In the genomic region with DNA sequence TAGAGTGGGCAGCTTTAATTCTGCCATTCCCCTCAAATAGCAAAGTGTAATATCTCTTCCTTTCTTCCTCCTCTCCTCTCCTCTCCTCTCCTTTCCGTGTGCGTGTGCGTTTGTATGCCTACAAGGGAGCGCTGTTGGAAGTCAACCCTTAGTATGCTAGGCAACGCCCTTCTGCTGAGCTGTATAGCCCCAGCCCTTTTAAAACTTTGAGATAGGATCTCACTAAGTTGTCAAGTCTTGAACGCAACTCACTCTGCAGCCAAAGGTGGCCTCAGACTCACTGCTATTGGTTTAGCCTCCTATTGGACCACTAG, we compare ENCODE assay signal across 8 mouse cellular contexts. TPM values are rescaled to one million over a fixed set of nuclear protein-coding genes. Genes with fewer than 3 reads are reported as not detected.
DNase-seq lines count a peak whose midpoint lies in the region; ATAC-seq and TF ChIP-seq lines count a peak whose summit lies in the region.

No protein-coding gene starts in this region.

- H3K36me3 ChIP-seq in heart, embryonic 11.5 days (ENCODE audit: control insufficient read depth, insufficient read depth, low read length): peaks cover under 1% of the 10 kb centered on the region; the same call in 1 of the 2 replicates
- H3K36me3 ChIP-seq in G1E (replicated peaks): peaks cover 32% of the 10 kb centered on the region
- H3K36me3 ChIP-seq in forebrain, embryonic 16.5 days (ENCODE audit: control insufficient read depth, insufficient read depth): peaks cover 5% of the 10 kb centered on the region
- peaks cover 14% of the 10 kb centered on the region for H3K36me3 ChIP-seq in liver, postnatal 0 days (replicated peaks; ENCODE audit: insufficient read depth, low read length)

- intact Hi-C loops in gastrocnemius, postnatal 36 days (cut with DNase I): loop anchor here (5.0 kb wide), 1 partner anchor 355 kb away; a partner anchor contains a TSS

- H3K27ac ChIP-seq in heart, embryonic 11.5 days (ENCODE audit: low read depth, low read length): no peak overlapping the region
- no peak overlapping the region for H3K27ac ChIP-seq in forebrain, embryonic 16.5 days (ENCODE audit: low read length)
- H3K27ac ChIP-seq in liver, postnatal 0 days (ENCODE audit: low read depth): no peak overlapping the region; the same call in 1 of the 2 replicates

- H3K9me3 ChIP-seq in heart, embryonic 11.5 days (replicated peaks; ENCODE audit: control insufficient read depth, low read length): no peaks in the 10 kb centered on the region
- no peaks in the 10 kb centered on the region for H3K9me3 ChIP-seq in G1E (replicated peaks)
- H3K9me3 ChIP-seq in forebrain, embryonic 16.5 days (ENCODE audit: control insufficient read depth, low read length): no peaks in the 10 kb centered on the region
- no peaks in the 10 kb centered on the region for H3K9me3 ChIP-seq in liver, postnatal 0 days (ENCODE audit: low read length)

- WGBS in heart, embryonic 11.5 days (ENCODE audit: insufficient replicate concordance): 10% methylated on average over 6 of the region's 6 CpGs
- WGBS in forebrain, embryonic 16.5 days: 11% methylated on average over 6 of the region's 6 CpGs
- 2% methylated on average over 6 of the region's 6 CpGs for WGBS in liver, postnatal 0 days (ENCODE audit: insufficient replicate concordance)

- no peak for TF ChIP-seq CTCF in G1E (IDR thresholded peaks at IDR 0.05; ENCODE audit: low read depth, low read length)
- no peak for TF ChIP-seq CTCF in liver, postnatal 0 days (IDR thresholded peaks at IDR 0.05; ENCODE audit: low read depth)

- no peaks in the 10 kb centered on the region for H3K27me3 ChIP-seq in heart, embryonic 11.5 days (ENCODE audit: control insufficient read depth, insufficient read depth, low read length)
- H3K27me3 ChIP-seq in G1E (ENCODE audit: insufficient read depth, low read length): peaks cover 7% of the 10 kb centered on the region; the same call in 1 of the 2 replicates
- no peaks in the 10 kb centered on the region for H3K27me3 ChIP-seq in forebrain, embryonic 16.5 days (replicated peaks; ENCODE audit: control insufficient read depth, insufficient read depth, low read length)
- H3K27me3 ChIP-seq in liver, postnatal 0 days (ENCODE audit: insufficient read depth, low read length): no peaks in the 10 kb centered on the region

- TF ChIP-seq EP300 in liver, postnatal 0 days (IDR thresholded peaks at IDR 0.05; ENCODE audit: low read depth): no peak

- 0 out of 2 replicates have a peak, but pooled peaks have one; percentile 36 for ATAC-seq in heart, embryonic 11.5 days (replicated peaks; ENCODE audit: insufficient number of reproducible peaks, low FRiP score, low TSS enrichment)
- ATAC-seq in G1E (ENCODE audit: extremely low read depth, insufficient number of reproducible peaks, low FRiP score, poor library complexity, severe bottlenecking): peak; percentile 52
- no peak for ATAC-seq in forebrain, embryonic 16.5 days
- no peak for ATAC-seq in liver, postnatal 0 days
- no peak for ATAC-seq in granulocyte monocyte progenitor cell, adult 5-6 weeks (replicated peaks; ENCODE audit: poor library complexity, severe bottlenecking)

- H3K9ac ChIP-seq in heart, embryonic 11.5 days (ENCODE audit: low read depth, low read length): peak overlapping the region; percentile 97
- peak overlapping the region; percentile 93 for H3K9ac ChIP-seq in forebrain, embryonic 16.5 days (replicated peaks; ENCODE audit: low read depth, low read length)
- H3K9ac ChIP-seq in liver, postnatal 0 days (replicated peaks): peak overlapping the region; percentile 92

- DNase-seq in heart, postnatal 4 days: no peak
- DNase-seq in G1E (ENCODE audit: low spot score): no peak
- no peak for DNase-seq in liver, postnatal 0 days
- no peak for DNase-seq in gastrocnemius, postnatal 36 days
- no peak for DNase-seq in cerebellum, adult 18-20 months

- H3K4me1 ChIP-seq in heart, embryonic 11.5 days (ENCODE audit: control insufficient read depth, insufficient read depth, low read length): no peaks in the 10 kb centered on the region
- H3K4me1 ChIP-seq in G1E (ENCODE audit: insufficient read depth, low read depth, low read length): peaks cover 29% of the 10 kb centered on the region
- H3K4me1 ChIP-seq in forebrain, embryonic 16.5 days (replicated peaks; ENCODE audit: control insufficient read depth, insufficient read depth, low read length): peaks cover 14% of the 10 kb centered on the region
- H3K4me1 ChIP-seq in liver, postnatal 0 days (ENCODE audit: insufficient read depth): peaks cover 9% of the 10 kb centered on the region

- peak overlapping the region; percentile 96 for H3K4me2 ChIP-seq in heart, embryonic 11.5 days
- peak overlapping the region; percentile 74 for H3K4me2 ChIP-seq in forebrain, embryonic 16.5 days (ENCODE audit: low read length)
- peak overlapping the region; percentile 95 for H3K4me2 ChIP-seq in liver, postnatal 0 days (ENCODE audit: low read depth, low read length)

- peak overlapping the region; percentile 96 for H3K4me3 ChIP-seq in heart, embryonic 11.5 days (ENCODE audit: low read depth, low read length)
- peak overlapping the region; percentile 97 for H3K4me3 ChIP-seq in G1E (ENCODE audit: low read depth, low read length)
- peak overlapping the region; percentile 98 for H3K4me3 ChIP-seq in forebrain, embryonic 16.5 days (replicated peaks; ENCODE audit: low read length)
- peak overlapping the region; percentile 90 for H3K4me3 ChIP-seq in liver, postnatal 0 days (ENCODE audit: low read depth, low read length)

RNA-seq across cellular contexts. Expression of a gene that starts 1.6 kb away (rescaled TPM):
- polyA plus RNA-seq in heart, embryonic 11.5 days (2014; fragmentation: Nextera tagmentation; extraction: Ambion mirVana): 141 and 149 TPM in 2 replicates
- 10 to 100 TPM; 92.5 to 99.5 TPM for total RNA-seq in heart, postnatal 4 days (2021)
- total RNA-seq in G1E (2014; fragmentation: Nextera tagmentation) (70.6 and 76.5 TPM in 2 replicates), G1E (2017) (77.4 and 89.3 TPM in 2 replicates)
- polyA plus RNA-seq in G1E (2012): 30.2 and 31.7 TPM in 2 replicates
- 157 and 167 TPM in 2 replicates for polyA plus RNA-seq in forebrain, embryonic 16.5 days (2015; fragmentation: Nextera tagmentation; extraction: Ambion mirVana)
- polyA plus RNA-seq in liver, postnatal 0 days (2015; fragmentation: Nextera tagmentation; extraction: Ambion mirVana): 89.1 and 89.4 TPM in 2 replicates
- 10 to 100 TPM; 70.0 to 79.2 TPM for total RNA-seq in gastrocnemius, postnatal 36 days (2021)
- 82.8 and 86.9 TPM in 2 replicates for total RNA-seq in granulocyte monocyte progenitor cell, adult 5-6 weeks (2014; fragmentation: Nextera tagmentation)
- total RNA-seq in granulocyte monocyte progenitor cell, adult 5-6 weeks (2017): 105 and 108 TPM in 2 replicates

RNA-seq across cellular contexts. Expression of a gene that starts 47.5 kb away (rescaled TPM):
- polyA plus RNA-seq in heart, embryonic 11.5 days (2014; fragmentation: Nextera tagmentation; extraction: Ambion mirVana): not detected in 2 replicates
- total RNA-seq in heart, postnatal 4 days (2021): not detected
- total RNA-seq in G1E (2014; fragmentation: Nextera tagmentation) (2.3 TPM in 1 of 2 replicates, not detected in the other), G1E (2017) (0.05 and 0.35 TPM in 2 replicates)
- not detected in 2 replicates for polyA plus RNA-seq in G1E (2012)
- polyA plus RNA-seq in forebrain, embryonic 16.5 days (2015; fragmentation: Nextera tagmentation; extraction: Ambion mirVana): not detected in 2 replicates
- 16.5 and 19.2 TPM in 2 replicates for polyA plus RNA-seq in liver, postnatal 0 days (2015; fragmentation: Nextera tagmentation; extraction: Ambion mirVana)
- total RNA-seq in gastrocnemius, postnatal 36 days (2021): not detected
- 1.9 TPM in 1 of 2 replicates, not detected in the other for total RNA-seq in granulocyte monocyte progenitor cell, adult 5-6 weeks (2014; fragmentation: Nextera tagmentation)
- 3.1 TPM in 1 of 2 replicates, not detected in the other for total RNA-seq in granulocyte monocyte progenitor cell, adult 5-6 weeks (2017)

Comparison
In these comparisons a context has a peak if more than half of its experiments do, and no peak if none do; other contexts are left out.
1. ATAC-seq: peak in heart, embryonic 11.5 days (single experiment) and G1E (single experiment); none in forebrain, embryonic 16.5 days (single experiment), liver, postnatal 0 days (single experiment) and granulocyte monocyte progenitor cell, adult 5-6 weeks (single experiment).
2. Peak in every context shown above with its lines, with median percentiles within 50 percentile points of each other: H3K4me2 ChIP-seq, H3K4me3 ChIP-seq and H3K9ac ChIP-seq.